Mouse (Mus musculus) hindbrain, embryonic 16.5 days (tissue): ENCODE data around the gene Pde1c. TPM values are rescaled to one million over a fixed set of nuclear protein-coding genes. Genes with fewer than 3 reads are reported as not detected.

Source experiments
- ATAC-seq: fragments of 200-750 bp; cut with Nextera tagmentation; 2 replicates; pipeline ENCODE4 v1.8.0; 2017; ENCODE audit warnings: moderate TSS enrichment, moderate library complexity
- H3K27ac ChIP-seq: fragments of 300-500 bp; sonication (generic); 2 replicates; pipeline ENCODE4 v1.5.1; 2014; ENCODE audit warnings: low read depth, mild to moderate bottlenecking, control low read depth, low read length, moderate library complexity
- H3K27me3 ChIP-seq: fragments of 300-500 bp; sonication (generic); replicated peaks from 2 replicates; pipeline ENCODE4 v1.6.1; 2014; ENCODE audit warnings: low read length; ENCODE audit not compliant: control insufficient read depth, insufficient read depth
- H3K36me3 ChIP-seq: fragments of 300-500 bp; sonication (generic); 2 replicates; pipeline ENCODE4 v1.6.1; 2014; ENCODE audit warnings: mild to moderate bottlenecking, low read length, moderate library complexity, mixed read lengths; ENCODE audit not compliant: control insufficient read depth, insufficient read depth
- H3K4me1 ChIP-seq: fragments of 300-500 bp; sonication (generic); 2 replicates; pipeline ENCODE4 v1.6.1; 2014; ENCODE audit warnings: low read depth, low read length; ENCODE audit not compliant: control insufficient read depth, insufficient read depth
- H3K4me2 ChIP-seq: fragments of 300-500 bp; sonication (generic); 2 replicates; pipeline ENCODE4 v1.6.1; 2014; ENCODE audit warnings: mild to moderate bottlenecking, low read length, control low read depth, moderate library complexity
- H3K4me3 ChIP-seq: fragments of 300-500 bp; sonication (generic); 2 replicates; pipeline ENCODE4 v1.5.1; 2014; ENCODE audit warnings: mild to moderate bottlenecking, low read length, control low read depth, moderate library complexity
- H3K9ac ChIP-seq: fragments of 300-500 bp; sonication (generic); 2 replicates; pipeline ENCODE4 v1.6.1; 2014; ENCODE audit warnings: low read depth, mild to moderate bottlenecking, control low read depth, low read length, moderate library complexity
- H3K9me3 ChIP-seq: fragments of 300-500 bp; sonication (generic); 2 replicates; pipeline ENCODE4 v1.6.1; 2014; ENCODE audit warnings: mild to moderate bottlenecking, low read length, moderate library complexity; ENCODE audit not compliant: control insufficient read depth
- WGBS: fragments of 180-500 bp; shearing (Covaris S2); extraction: QIAGEN DNeasy Blood & Tissue Kit; methylation state at CpG from one replicate; pipeline ENCODE4 v1.1.7; 2014; 5-methylcytosine and 5-hydroxymethylcytosine counted together
- polyA plus RNA-seq: library from polyadenylated mRNA; unstranded; fragments of >200 nt; fragmentation: Nextera tagmentation; extraction: Ambion mirVana; gene quantifications from 2 replicates; pipeline ENCODE4 v1.2.1, GENCODE M21; 2015

Pde1c gene
- polyA plus RNA-seq, 1 experiment from 2014 or later = 23.2 TPM

DNA sequence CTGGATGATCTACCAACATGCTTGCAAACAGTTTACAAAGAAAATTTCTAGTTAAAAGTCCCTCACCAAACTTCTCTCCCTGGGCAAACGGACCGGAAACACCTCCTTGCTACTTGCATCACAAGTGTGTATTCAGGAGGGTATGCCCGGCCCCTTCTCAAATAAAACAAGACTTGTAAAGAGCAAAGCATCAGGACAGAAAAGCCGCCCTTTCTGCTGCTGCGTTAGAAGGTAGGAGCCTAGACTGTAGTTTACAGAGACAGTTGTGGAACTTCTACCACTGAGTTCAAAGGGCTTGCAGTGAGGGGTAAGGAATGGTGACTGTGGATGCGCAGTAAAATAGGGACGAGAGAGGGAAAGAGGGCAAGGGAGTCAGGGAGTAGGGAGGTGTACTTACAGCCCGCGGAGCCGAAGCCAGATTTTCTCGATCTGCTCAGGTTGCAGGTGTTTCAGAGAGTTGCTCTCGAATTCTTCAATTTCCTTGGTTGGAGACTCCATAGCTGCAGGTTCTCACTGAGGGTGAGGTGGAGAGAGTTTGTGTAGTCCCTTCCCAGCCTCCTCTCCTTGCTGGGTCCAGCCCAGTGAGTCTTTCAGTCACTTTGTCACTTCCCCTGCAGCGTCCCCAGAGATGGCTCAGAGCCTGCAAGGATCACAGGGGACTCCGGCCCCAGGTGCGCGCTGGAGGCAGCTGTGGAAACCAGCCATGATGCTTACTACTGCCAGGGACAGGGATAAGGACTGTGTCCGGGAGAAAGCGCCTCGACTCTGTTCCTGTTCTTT is 207.4 kb downstream of the Pde1c start:
- 2% methylated on average over 19 of the region's 19 CpGs for WGBS
- peak overlapping the region; percentile 58 for H3K4me3 ChIP-seq

DNA sequence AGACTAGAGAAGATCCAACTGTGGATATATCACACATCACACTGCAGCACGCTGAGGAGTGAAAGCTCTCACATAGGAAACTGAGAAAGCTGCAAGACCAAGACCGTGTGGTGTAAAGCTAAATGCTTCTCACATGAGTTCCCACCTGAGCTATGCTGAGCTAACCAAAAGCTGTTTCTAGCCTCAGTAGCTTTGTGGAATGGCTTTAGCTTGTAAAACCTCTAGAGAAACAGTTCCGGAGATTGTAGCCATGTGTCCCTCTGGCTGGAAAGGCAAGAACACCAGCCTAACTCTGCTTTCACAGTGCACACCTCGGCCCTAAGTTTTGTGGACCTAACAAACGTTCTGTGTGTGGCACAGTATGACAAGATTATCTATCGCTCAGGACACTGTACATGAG is 208.8 kb downstream of the Pde1c start:
- Histone ChIP-seq H3K9me3 (no peaks in the 10 kb centered on the region), H3K36me3 (no peaks in the 10 kb centered on the region), H3K4me2 (peak overlapping the region; percentile 91), H3K27me3 (no peaks in the 10 kb centered on the region), H3K9ac (no peak overlapping the region), H3K4me1 (peaks cover 5% of the 10 kb centered on the region), H3K27ac (no peak overlapping the region), H3K4me3 (peak overlapping the region; percentile 58)
- 61% methylated on average over 6 of the region's 6 CpGs for WGBS
- ATAC-seq = no peak

More for the DNA sequence above, 207.4 kb downstream of the Pde1c start:
- Histone ChIP-seq H3K9me3 (no peaks in the 10 kb centered on the region), H3K4me1 (peaks cover 5% of the 10 kb centered on the region), H3K27ac (peak overlapping the region; percentile 62), H3K36me3 (no peaks in the 10 kb centered on the region), H3K4me2 (peak overlapping the region; percentile 91), H3K9ac (peak overlapping the region; percentile 69), H3K27me3 (no peaks in the 10 kb centered on the region)
- peak; percentile 69 for ATAC-seq

DNA sequence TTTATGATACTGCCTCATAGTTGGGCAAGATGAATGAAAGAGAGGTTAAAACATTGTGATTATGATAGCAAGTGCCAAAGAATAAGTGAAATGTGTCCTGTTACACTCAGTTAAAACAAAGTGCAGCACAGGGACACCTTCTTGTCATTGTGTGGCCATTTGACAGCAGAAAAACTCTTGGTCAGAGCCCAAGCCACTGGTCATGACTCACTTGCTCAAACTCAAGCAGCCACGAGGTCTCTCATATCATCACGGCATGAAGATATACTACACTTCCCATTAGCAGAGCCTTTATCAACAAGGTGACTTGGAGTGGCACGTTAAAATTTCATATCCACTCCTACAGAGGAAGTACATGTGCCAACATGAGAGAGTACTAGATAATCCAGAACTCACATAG is 209.8 kb downstream of the Pde1c start:
- H3K9me3 ChIP-seq = no peaks in the 10 kb centered on the region
- no peaks in the 10 kb centered on the region for H3K36me3 ChIP-seq
- no peak for ATAC-seq
- WGBS = 70% methylated on average over 3 of the region's 3 CpGs
- H3K27ac ChIP-seq = no peak overlapping the region
- H3K9ac ChIP-seq = no peak overlapping the region
- H3K4me3 ChIP-seq = peak overlapping the region; percentile 1
- H3K4me1 ChIP-seq = peaks cover 5% of the 10 kb centered on the region
- no peaks in the 10 kb centered on the region for H3K27me3 ChIP-seq
- peak overlapping the region; percentile 91 for H3K4me2 ChIP-seq

DNA sequence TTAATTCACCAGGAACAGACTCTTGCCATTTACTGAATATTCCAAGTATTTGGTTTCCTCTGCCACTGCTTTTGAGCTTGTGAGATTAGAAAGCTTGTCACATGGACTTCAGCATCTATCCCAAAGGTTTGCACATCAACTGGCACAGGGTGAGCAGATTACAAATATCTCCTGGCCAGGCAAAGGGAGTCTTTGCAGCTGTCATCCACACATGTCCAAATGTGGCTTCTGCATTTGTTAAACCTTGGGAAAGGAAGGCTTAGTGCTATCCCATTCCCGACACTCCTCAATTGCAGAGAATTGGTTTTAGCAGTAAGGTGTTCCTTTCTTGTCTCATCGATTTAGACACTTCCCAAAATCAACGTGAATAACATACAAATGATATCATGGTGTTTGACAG is 221.7 kb downstream of the Pde1c start:
- H3K9me3 ChIP-seq = no peaks in the 10 kb centered on the region
- H3K4me2 ChIP-seq = no peak overlapping the region
- H3K27me3 ChIP-seq = no peaks in the 10 kb centered on the region
- no peak overlapping the region for H3K4me3 ChIP-seq
- no peaks in the 10 kb centered on the region for H3K36me3 ChIP-seq
- no peak overlapping the region for H3K9ac ChIP-seq
- WGBS = 84% methylated on average over 3 of the region's 3 CpGs
- no peaks in the 10 kb centered on the region for H3K4me1 ChIP-seq
- H3K27ac ChIP-seq = no peak overlapping the region
- ATAC-seq = no peak

DNA sequence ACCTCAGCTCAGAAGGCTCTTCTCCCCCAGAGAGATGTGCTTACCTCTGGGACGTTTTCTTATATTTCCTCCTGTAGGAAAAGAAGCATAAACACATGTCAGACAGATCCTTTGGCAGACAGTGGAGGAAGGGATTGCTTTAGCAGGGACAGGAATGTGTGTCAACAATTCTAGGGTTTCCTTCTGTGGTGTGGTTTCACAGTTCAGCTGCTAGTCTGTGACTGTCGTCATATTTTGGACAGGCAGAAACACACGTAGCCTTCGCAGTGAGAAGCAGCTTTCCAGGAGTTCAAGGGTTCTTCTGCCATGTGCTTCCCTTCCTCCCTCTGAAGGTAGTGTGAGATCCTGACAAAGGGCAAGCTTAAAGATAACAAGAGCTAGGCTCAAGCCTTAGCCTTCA is 223.8 kb downstream of the Pde1c start:
- Histone ChIP-seq H3K4me3 (no peak overlapping the region), H3K4me2 (no peak overlapping the region), H3K4me1 (no peaks in the 10 kb centered on the region), H3K27me3 (no peaks in the 10 kb centered on the region), H3K36me3 (no peaks in the 10 kb centered on the region), H3K9me3 (no peaks in the 10 kb centered on the region), H3K27ac (no peak overlapping the region), H3K9ac (no peak overlapping the region)
- no peak for ATAC-seq
- WGBS = 72% methylated on average over 4 of the region's 4 CpGs

DNA sequence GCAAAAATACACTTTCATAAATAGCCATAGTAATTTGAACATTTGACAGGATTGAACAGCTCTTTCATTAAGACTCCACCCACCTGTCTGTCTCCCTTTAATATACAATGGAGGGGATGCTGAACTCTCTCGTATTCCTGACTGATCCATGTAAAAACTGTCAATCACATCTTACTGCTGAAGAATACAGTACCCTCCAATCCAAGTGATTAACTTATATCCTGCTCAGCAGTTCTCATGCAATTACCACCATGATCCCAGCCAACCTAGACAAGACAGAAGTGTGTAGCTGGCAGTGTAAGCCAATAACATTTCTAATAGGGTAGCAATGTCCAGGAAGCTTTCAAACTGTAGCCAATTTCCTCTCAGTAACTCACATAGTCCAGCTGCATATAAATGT is 226.9 kb downstream of the Pde1c start:
- H3K27ac ChIP-seq = no peak overlapping the region
- no peaks in the 10 kb centered on the region for H3K9me3 ChIP-seq
- no peak overlapping the region for H3K4me2 ChIP-seq
- H3K9ac ChIP-seq = no peak overlapping the region
- no peak for ATAC-seq
- 33% methylated on average over 1 of the region's 1 CpGs for WGBS
- no peaks in the 10 kb centered on the region for H3K36me3 ChIP-seq
- no peaks in the 10 kb centered on the region for H3K27me3 ChIP-seq
- no peak overlapping the region for H3K4me3 ChIP-seq
- no peaks in the 10 kb centered on the region for H3K4me1 ChIP-seq

DNA sequence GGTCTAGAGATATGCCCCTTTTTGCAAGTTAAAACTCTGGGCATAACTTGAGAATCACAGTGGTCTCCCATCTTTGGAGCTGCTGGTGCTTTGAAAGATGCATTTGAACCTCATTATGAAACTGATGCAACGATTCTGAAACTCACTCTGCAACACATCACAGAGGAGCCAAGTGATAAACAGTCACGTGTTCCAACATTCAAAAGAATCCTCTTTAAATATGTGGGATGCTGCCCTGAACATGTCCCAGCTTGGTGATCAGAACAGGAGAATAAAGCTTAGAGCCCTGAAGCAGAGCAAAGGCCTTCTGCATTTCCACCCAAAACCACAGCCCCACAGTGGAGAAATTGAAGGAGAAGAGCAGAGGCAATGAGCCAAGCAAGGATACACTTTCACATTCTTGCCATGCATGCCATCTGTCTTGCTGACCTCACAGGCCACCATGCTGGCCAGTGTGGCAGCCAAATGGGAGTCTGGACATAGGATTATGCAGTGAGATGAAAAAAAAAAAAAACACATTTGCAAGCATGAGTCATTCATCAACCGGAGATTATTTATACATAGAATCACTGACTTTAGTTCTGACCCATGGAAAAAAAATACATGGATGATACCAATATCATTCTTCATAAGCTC is 233.0 kb downstream of the Pde1c start:
- H3K4me2 ChIP-seq = no peak overlapping the region
- no peak overlapping the region for H3K4me3 ChIP-seq
- no peak for ATAC-seq
- H3K27me3 ChIP-seq = no peaks in the 10 kb centered on the region
- H3K36me3 ChIP-seq = no peaks in the 10 kb centered on the region
- H3K9me3 ChIP-seq = no peaks in the 10 kb centered on the region
- WGBS = 84% methylated on average over 3 of the region's 3 CpGs
- no peak overlapping the region for H3K9ac ChIP-seq
- H3K4me1 ChIP-seq = no peaks in the 10 kb centered on the region
- H3K27ac ChIP-seq = no peak overlapping the region

DNA sequence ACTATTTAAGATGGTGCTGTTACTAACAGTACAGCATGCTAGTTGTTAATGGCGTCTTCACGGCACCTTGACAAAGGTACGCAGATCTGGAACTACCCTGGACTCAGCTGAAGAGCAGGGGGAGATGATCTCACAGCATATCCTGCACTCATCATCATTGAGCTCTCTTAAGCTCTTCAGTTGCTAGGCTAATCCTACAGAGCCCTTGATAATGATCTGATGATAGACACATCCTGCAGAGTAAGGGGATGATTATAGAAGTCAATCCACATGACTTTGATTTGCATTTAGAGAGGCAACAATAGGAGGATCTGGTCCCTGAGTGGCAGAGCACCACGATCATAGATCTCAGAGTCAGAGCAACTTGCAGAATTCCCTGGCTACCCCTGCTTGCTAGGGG is 236.8 kb downstream of the Pde1c start:
- ATAC-seq = no peak
- Histone ChIP-seq H3K9ac (no peak overlapping the region), H3K4me1 (no peaks in the 10 kb centered on the region), H3K4me3 (no peak overlapping the region), H3K4me2 (no peak overlapping the region), H3K36me3 (no peaks in the 10 kb centered on the region), H3K27ac (no peak overlapping the region), H3K27me3 (no peaks in the 10 kb centered on the region), H3K9me3 (no peaks in the 10 kb centered on the region)
- 78% methylated on average over 4 of the region's 4 CpGs for WGBS

DNA sequence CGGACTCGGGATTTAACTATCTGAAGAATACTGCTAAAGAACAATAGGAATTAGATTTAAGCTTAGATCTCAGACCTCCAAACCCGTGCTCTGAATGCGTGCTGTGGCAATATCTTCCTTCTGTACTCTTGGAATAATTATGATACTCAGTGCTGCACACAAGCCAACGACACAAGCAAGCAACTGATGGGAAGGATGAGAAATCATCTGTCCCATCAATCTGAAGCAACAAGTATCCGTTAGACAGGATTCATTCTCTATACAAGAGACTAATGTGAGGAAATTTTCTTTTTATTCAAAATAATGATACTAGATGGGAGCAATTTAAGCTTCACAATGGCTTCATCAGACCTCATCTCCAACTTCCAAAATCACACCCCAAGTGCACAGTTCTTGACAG is 237.5 kb downstream of the Pde1c start:
- no peak for ATAC-seq
- 89% methylated on average over 6 of the region's 6 CpGs for WGBS
- H3K27ac ChIP-seq = no peak overlapping the region

More for the DNA sequence above, 237.5 kb downstream of the Pde1c start:
- Histone ChIP-seq H3K9ac (no peak overlapping the region), H3K27me3 (no peaks in the 10 kb centered on the region), H3K9me3 (no peaks in the 10 kb centered on the region), H3K4me2 (no peak overlapping the region), H3K4me3 (no peak overlapping the region), H3K36me3 (no peaks in the 10 kb centered on the region), H3K4me1 (no peaks in the 10 kb centered on the region)
